Mouse (Mus musculus): Measurements from ENCODE around the gene Rdh16f1.
"Not testable (repeated sequence)": the region's sequence is repeated elsewhere in the genome, so short reads cannot be mapped to it uniquely, and the experiment has no call there.

The Rdh16f1 gene

DNA sequence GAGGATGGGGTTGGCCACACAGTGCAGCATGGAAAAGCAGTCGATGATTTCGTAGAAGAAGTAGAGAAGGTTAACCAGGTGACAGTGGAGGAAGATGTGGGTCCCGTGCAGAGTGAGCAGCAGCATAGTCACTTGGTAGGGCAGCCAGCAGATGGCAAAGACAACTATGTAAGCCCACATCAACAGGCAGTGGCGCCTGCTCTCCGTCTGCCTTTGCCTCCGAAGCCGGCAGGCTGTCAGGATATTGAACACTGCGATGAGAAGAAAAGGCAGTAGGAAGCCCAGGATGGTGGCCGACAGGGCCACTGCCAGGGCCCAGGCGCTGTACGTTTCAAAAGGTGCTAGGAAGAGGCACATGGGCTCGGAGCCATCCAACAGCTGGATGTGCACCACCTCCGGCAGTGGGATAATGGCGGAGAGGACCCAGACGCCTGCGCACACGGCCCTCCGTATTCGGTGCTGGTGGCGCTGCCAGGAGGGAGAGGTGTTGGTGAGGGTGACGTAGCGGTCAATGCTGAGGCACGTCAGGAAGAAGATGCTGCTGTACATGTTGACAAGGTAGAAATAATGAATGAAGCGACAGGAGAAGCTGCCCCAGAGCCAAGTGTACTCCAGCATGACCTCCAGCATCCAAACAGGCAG, 9.3 kb upstream of the Rdh16f1 start:
- DNase-seq, result peak; percentile 50

DNA sequence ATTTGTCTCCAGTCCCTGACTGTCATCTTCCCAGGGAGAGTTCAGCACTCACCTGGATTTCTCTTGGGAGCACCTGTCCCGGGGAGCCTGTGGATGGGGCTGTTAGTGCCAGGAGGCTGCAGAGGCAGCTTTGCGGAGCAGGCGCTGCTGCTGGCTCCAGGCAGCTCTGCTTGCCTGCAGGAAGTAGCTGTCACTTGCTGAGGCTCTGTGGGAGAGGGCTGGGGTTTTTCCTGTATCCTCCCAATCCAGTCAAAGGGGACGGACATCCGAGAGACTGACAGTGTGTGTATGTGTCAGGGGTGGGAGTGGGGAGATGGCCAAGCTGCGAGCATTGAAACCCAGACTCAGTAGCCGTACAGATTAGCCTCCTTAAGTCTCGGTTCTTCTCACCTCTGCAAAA, 8.0 kb upstream of the Rdh16f1 start, which contains the start of gene Gpr182:
Gene Gpr182 (minus strand): TSS at position 185 of the 400 bp plus-strand sequence.
- DNase-seq, result no peak

DNA sequence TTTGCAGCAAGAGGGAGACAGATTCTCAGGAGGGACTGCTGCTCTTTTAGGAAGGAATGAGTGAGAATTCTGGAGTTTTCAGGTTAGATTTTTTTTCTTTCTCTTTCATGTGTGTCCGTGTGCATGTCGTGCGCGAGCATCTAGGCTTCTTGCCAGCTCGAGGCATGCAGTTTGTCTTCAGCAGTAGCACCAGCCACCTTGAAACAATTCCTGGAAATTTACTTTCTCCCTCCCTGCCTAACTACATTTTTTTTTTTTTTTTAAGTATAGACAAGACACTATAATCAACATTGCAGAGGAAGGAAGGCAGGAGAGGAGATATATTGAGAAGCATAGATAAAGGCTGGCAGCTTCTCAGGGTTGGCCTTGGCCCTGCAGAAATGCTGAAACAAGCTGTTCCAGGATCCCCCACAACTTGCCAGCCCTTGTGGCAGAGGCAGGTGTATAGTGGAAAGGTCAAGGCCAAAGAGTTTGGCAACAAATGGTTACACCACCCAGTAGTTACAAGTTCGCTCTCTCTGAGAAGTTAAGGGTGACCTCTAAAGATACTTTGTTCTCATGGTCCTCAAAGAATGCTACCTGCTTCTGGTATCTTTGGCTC, 4.9 kb upstream of the Rdh16f1 start:
- DNase-seq, result no peak

DNA sequence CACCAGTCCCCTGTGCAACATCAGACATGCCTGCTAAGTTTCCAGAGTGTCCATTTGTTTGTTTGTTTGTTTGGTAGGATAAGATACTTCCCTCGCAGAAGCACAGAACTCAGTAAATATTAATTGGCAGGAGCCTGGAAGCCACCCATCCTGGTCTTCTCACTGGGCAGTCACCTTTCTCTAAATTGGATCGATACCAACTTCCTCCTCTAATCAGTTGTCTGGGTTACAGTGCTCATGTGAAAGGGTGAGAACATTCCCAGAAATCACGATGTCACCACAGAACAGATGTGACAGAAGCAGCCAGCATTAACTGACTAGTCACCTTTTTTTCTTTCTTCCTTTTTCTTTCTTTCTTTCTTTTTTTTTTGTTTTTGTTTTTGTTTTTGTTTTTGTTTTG, 4.3 kb upstream of the Rdh16f1 start:
- DNase-seq, result no peak

DNA sequence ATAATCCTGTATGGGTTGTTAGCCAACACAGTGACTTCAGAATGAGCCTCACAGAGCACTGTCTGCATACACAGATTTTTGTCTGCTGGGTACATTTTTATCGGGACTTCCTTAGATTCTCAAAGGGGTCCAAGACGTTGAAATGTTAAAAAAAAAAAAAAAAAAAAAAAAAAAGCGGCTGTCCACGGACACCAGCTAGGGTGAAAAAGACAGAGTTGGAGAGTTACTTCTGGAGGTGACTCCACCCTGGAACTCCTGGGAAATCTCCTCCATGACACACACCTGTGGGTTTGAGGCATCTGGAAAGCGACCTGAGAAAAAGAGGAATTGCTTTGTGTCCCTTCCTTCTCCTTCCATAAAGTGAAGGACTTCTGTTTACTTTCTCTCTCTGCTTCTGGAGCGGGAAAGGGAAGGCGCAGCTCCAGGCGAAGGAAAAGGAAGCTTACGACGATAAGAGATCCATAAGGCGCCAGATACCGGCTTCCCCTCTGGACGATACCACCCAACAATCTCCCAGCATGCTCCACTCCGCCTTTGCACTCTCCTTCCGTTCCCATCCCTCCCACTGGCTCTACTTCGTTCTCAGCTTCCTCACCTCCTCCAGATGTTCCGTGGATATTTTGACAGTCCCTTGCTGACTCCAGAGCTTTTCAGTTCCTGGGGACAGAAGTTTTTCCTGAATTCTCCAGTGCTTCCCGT, 3.7 kb upstream of the Rdh16f1 start:
- DNase-seq, result no peak

DNA sequence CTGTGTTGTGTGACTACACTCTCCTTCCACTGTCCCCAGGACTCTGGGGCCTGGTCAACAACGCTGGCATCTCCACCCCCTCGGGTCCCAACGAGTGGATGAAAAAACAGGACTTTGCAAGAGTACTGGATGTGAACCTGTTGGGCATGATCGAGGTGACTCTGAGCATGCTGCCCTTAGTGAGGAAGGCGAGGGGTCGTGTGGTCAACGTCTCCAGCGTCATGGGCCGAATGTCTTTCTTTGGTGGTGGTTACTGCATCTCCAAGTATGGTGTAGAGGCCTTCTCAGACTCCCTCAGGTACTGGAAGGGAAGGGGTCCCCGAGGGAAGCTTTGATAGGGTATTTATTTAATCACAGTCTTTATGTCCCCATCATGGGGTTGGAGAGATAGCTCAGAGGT, 3.3 kb downstream of the Rdh16f1 start:
- DNase-seq, result not testable (repeated sequence)

DNA sequence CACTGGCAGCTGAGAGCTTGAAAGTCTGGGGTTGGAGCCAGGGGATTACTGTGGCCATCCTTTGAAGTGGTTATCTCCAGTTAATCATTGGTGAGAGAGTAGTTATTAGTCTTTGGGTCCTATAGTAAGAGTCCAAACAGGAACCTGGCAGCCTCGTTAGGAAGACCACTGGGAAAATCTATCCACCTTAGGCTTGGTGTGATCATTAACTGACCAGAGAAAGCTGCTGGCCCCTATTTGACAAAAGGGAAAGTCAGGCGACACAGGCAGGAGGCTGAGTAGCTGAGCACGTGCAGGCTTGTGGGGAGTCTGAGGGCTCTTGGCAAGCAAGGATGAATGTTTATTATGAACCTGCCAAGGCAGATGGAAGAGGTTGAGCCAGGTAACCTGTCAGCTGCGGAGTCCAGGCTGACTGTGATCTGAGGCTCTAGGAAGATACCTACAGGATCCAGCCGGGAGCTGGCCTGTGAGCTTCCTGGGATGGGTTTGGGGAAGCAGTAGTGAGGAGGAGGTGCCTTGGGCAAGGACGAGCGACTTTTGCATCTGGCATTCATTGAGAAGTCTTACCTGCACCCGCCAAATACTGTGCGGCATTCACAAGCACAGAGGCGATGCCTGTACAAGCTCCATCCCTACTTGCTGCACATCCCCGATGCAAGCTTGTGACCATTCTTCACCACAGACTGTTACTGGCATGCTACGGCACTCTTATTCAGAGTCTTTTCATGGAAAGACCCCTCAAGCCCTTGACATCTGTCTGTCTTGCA, 4.5 kb downstream of the Rdh16f1 start:
- no peak for DNase-seq

DNA sequence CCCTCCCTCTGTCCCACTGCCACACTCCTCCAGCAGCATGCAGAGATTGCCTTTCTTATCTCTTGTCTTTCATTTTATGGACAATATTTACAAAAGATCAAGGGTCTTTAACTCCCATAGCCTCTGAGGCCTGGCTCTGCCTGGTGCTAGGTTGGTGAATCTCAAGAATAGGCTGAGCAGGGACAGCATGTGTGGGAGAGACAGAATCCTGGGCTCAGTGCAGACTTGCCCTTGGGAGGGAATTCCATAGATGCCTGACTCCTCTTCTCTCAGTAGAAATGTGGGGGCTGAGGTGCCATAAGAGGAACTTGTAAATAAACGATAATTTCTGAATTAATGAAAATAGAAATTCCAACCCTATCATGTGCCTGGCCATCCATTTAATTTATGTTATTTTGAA, 7.0 kb downstream of the Rdh16f1 start:
- no peak for DNase-seq

DNA sequence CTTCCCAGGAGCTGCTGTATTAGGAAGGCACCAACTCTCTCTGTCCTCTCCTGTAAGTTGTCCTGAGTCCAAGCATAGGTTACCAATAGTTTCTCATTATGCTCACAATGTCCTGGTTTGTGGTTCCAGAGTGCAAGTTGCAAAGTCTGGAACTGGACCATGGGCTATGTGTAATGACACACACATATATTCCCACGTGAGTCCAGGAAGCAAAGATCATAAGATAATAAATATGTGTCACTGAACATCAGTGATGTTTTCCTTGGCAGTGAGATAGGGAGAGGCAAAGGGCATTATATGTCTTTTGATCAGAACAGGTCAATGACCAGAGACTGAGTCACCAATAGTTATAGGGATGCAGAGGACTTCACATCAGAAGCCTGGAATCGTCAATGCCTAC, 16.4 kb downstream of the Rdh16f1 start, which contains the start of gene Rdh9:
Gene Rdh9 (plus strand): TSS at position 376 of the 400 bp plus-strand sequence.
- no peak for DNase-seq

DNA sequence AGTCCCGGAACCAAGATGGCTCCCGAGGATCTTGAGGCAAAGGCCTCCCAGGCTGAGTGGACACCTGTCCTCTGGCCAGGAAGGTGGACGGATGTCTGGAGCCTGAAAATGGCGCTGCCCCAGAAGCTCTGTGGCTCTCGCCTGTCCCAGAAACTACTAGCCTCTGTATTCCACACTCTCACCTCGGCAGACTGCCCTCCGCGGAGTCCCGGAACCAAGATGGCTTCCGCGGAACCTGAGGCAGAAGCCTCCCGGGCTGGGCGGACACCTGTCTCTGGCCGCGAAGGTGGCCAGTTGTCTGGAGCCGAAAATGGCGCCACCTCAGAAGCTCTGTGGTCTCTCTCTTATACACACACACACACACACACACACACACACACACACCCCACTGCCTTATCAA, 22.7 kb downstream of the Rdh16f1 start:
- not testable (repeated sequence) for DNase-seq

DNA sequence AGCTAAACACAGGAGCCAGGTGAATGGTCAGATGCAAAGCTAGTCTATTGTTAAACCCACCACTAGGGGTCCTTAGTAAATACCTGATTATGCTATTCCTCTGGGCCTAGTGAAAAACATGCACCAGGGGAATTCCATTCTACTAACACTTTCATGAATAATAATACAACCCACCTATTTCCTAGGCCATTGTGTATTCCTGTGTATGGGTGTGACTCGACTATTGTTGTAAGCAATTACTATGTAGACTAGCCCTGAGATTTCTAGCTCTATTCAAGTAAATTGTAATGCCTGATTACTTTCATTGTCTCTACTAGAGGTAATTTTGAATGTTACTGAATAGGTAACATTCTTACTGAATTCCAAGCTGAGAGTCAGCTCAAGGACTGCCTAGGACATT, 25.8 kb downstream of the Rdh16f1 start:
- DNase-seq, result not testable (repeated sequence)

DNA sequence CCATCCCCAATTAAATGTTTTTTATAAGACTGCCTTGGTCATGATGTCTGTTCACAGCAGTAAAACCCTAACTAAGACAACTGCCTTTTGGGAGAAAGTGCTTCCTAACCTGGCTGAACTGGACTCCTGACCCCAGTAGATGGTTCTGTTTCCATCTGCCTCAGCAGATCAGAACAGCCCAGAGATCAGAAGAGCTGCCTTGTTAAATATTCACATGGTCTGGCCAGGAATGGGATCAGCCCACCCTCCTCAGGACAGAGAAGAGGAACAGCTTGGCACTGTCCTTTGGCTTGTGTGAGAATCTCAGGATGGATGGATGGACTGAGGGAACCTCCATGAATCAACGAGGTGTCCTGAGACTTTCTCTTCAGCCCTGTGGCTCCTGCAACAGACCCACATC, 39.7 kb downstream of the Rdh16f1 start:
- no peak for DNase-seq

DNA sequence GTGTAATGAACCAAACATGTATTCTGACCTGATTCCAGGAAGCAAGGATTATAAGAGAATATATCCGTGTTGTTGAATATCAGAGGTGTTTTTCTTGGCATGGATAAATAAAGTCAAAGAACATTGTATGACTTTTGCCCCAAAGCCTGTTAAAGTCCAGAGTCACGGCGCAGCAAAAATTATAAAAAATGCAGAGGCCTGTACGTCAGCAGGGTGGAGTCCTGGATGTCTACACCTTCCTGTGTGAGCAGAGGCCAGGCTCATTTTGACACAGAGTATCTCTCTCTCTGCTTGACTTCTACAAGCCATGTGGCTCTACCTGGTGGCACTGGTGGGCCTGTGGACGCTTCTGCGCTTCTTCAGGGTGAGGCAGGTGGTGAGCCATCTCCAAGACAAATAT, 41.3 kb downstream of the Rdh16f1 start, which contains the start of gene Rdh16:
Gene Rdh16 (plus strand): TSS at position 262 of the 400 bp plus-strand sequence.
- no peak for DNase-seq

DNA sequence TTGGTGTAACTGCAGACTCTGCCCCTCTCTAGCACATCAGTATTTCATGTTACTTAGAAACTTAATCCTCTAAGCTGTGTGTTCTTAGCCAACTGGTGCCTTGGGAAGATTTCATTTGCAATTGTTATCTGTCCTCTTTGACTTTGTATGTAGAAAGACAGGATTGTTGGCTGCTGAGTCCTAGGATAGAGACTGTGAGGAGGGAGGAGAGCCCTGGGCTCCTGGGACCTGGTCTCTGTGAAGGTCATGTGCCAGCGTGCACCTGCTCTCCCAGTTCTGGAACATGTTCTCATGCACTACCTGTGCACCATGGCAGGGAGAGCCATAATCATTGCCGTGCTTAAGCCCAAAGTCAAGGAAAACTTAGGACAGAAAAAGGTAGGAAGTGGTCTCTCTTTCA, 42.0 kb downstream of the Rdh16f1 start:
- no peak for DNase-seq

DNA sequence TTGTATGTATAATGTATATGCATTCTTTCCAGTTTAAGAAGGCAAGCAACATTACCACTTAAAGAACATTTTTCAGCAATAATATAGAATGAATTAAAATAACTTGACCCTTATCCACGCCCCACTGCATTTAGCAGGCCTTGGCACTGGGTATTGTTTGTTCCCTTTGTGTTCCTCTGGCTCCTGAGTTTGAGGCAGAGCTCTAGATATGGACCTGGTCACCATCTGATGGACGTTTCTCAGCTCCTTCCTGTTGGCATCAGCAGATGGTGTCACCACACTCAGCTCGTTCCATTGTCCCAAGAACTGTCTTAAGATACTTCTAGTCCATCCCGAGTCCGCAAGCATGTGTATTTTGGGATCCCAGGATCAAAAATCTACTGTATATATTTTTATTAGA, 42.6 kb downstream of the Rdh16f1 start:
- no peak for DNase-seq

DNA sequence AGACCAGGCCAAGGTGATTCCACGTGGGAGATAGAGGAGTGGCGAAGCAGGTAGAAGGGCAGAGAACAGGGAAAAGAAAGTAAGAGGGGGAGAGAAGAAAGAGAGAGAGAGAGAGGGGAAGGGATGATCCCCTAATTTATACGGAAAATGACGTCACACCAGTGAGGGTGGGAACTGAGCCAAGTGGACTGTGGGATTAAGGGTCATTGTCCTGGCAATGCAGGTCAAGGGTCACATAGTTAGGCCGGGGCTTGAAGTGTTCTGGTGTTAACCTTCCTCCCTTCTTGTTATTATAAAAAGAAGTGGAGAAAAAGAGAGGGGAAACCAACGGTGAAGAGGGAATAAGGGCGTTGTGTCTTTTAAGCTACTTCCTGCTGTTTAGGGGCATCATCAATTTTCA, 44.8 kb downstream of the Rdh16f1 start:
- no peak for DNase-seq

DNA sequence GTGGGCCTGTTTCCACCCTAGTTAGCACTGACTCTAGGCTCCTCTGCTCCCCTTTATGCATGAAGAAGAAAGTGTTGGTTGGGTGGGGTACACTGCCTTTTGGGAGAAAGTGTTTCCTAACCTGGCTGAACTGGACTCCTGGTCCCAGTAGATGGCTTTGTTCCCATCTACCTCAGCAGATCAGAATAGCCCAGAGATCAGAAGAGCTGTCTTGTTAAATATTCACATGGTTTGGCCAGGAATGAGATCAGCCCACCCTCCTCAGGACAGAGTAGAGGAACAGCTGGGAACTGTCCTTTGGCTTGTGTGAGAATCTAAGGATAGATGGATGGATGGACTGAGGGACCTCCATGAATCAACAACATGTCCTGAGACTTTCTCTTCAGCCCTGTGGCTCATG, 56.3 kb downstream of the Rdh16f1 start:
- DNase-seq, result no peak

DNA sequence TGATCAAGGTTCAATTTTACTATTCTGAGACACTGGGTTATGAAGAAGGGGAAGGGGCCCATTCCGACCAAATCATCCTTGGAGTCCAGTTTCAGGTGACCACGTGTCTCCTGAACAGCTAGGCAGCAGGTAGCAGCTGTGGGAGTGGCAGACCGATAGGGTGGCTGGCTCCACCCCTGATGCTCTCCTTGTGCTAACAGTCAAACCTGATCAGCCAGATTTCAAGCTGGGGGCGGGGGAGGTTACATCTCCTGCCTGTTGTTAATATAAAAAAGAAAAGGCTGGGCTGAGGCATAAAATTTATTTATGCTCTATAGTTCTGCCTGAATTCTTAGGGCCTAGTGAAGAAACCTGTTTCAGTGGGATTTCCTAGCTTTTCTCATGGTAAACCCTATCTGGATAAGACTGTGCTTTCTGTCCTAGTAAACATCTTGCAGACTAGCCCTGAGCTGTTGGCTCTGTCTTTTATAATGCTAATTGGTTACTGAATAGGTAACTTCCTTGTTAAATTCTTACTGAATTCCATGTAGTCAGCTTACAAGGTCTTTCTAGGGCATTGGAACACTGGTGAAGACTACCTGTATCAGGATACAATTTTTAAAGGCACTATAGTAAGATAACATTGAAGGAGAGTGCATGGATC, 57.8 kb downstream of the Rdh16f1 start:
- not testable (repeated sequence) for DNase-seq

DNA sequence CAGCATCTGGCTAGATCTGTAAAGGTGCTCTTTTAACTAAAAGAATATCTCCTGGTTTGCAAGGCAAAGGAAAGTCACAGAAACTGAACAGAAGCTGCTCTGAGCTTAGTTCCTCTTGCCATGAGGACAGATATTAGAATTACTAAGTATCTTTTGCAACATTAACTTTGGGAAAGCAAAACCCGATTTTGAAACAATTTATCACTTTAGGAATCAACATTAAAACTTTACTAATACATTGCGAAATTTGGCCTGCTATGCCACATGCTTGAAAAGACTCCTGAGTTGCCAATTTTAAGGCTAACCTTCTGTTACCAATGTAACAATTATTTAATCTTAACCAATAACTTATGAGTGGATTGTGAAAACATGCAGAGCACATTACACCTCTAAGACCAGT, 62.2 kb downstream of the Rdh16f1 start:
- not testable (repeated sequence) for DNase-seq

DNA sequence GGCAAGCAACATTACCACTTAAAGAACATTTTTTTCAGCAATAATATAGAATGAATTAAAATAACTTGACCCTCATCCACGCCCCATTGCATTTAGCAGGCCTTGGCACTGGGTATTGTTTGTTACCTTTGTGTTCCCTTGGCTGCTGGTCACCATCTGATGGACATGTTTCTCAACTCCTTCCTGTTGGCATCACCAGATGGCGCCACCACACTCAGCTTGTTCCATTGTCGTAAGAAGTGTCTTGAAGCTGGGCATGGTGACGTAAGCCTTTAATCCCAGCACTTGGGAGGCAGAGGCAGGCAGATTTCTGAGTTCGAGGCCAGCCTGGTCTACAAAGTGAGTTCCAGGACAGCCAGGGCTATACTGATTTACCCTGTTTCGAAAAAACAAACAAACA, 65.8 kb downstream of the Rdh16f1 start:
- no peak for DNase-seq

DNA sequence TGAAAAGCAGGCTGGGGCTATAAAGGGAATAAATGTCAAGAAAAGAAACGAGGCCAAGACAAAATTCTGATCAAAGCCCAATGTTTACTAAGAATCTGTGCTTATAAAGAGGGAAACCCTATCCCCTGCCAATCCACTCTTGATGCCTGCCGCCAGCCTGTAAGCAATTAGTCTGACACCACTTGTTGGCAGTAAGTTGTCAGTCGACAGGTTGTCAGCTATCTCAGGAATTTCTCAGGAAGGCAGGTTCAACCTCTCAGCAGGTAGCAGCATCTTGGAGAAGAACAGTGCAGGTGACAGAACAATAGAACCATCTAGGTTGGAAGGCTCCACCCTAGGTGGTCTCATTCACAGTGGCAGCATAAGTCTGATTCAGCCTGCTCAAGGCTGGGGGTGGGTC, 69.5 kb downstream of the Rdh16f1 start:
- no peak for DNase-seq

DNA sequence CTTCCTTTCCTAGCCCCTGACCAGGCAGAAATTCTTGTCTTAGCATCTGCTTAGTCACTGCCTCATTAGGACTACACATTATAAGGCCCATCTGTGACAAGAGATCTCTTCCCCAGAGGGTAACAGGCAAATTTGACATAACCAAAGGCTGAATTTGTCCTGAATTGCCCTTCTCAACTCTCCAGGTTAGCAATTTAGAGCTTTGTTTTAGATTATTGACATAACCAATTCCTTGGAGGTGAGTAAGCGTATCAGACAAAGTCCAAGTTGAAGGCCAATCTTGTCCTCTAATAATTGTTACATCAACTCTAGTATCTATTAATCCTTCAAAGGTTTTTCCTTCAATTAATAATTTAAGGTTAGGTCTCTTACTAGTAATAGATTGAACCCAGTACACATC, 74.6 kb downstream of the Rdh16f1 start:
- not testable (repeated sequence) for DNase-seq

DNA sequence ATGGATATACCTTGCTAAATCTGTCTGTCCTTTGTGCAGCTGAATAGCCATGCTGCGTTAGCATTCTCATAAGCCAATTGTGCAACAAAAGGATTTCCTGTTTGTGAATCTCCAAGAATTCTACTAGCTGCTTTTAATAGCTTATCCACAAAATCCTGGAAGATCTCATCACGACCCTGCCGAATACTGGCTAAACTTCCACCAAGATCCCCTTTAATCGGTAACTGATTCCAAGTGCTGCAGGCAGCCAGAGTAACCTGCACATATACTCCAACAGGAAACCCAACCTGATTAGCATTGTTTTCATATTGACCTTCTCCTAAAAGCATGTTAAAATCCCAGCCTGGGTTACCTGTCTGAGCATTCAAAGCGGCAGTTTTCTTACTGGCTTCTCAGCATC, 75.7 kb downstream of the Rdh16f1 start:
- DNase-seq, result no peak
